Mouse (Mus musculus) gonadal fat pad, adult 2 months (tissue): ENCODE measurements at regions not wholly inside any gene's neighbourhood (a gene's known extent, or its start where the extent isn't known, plus 50 kb on each side); places are given as distances from the start of the nearest gene placed in this dataset.

ENCODE experiments used
- DNase-seq: peaks from one replicate; pipeline ENCODE4 v3.0.0-alpha.2; 2012; ENCODE audit warnings: low read depth

- no peak for DNase-seq
Measured at GRCm38 (mm10) chr10:91314441-91314840, 133.3 kb upstream of the Tmpo start.

- peak; percentile 50 for DNase-seq
Measured at GRCm38 (mm10) chr10:91313316-91313715, 132.2 kb upstream of the Tmpo start.

GRCm38 (mm10) chr10:91312913-91313312 is 131.8 kb upstream of the Tmpo start:
- no peak for DNase-seq

- no peak for DNase-seq
Measured at GRCm38 (mm10) chr10:91300067-91300466, 119.0 kb upstream of the Tmpo start.

- DNase-seq = no peak
Measured at GRCm38 (mm10) chr10:91297792-91298460, 116.8 kb upstream of the Tmpo start.

GRCm38 (mm10) chr10:91295345-91295744 is 114.2 kb upstream of the Tmpo start:
- no peak for DNase-seq

- no peak for DNase-seq
Measured at GRCm38 (mm10) chr10:91293226-91293625, 112.1 kb upstream of the Tmpo start.

GRCm38 (mm10) chr10:91284259-91284658 is 103.1 kb upstream of the Tmpo start:
- DNase-seq = no peak

GRCm38 (mm10) chr10:91270955-91271741 is 90.0 kb upstream of the Tmpo start:
- DNase-seq = no peak

GRCm38 (mm10) chr10:91270268-91270954 is 89.3 kb upstream of the Tmpo start:
- DNase-seq = no peak

GRCm38 (mm10) chr10:91267886-91268285 is 86.8 kb upstream of the Tmpo start:
- no peak for DNase-seq

- DNase-seq = no peak
Measured at GRCm38 (mm10) chr10:91260416-91260815, 79.3 kb upstream of the Tmpo start.

- DNase-seq = no peak
Measured at GRCm38 (mm10) chr10:91249681-91250195, 68.6 kb upstream of the Tmpo start.

GRCm38 (mm10) chr10:91244297-91244696 is 63.2 kb upstream of the Tmpo start:
- DNase-seq = no peak

GRCm38 (mm10) chr10:91242491-91243046 is 61.5 kb upstream of the Tmpo start:
- no peak for DNase-seq

- no peak for DNase-seq
Measured at GRCm38 (mm10) chr10:91241611-91242005, 60.5 kb upstream of the Tmpo start.

GRCm38 (mm10) chr10:91240856-91241610 is 59.9 kb upstream of the Tmpo start:
- no peak for DNase-seq

- DNase-seq = no peak
Measured at GRCm38 (mm10) chr10:91240320-91240719, 59.2 kb upstream of the Tmpo start.

GRCm38 (mm10) chr10:91236844-91237243 is 55.7 kb upstream of the Tmpo start:
- peak; percentile 47 for DNase-seq

- peak; percentile 57 for DNase-seq
Measured at GRCm38 (mm10) chr10:91234709-91235108, 53.6 kb upstream of the Tmpo start.
